Mouse (Mus musculus) right cerebral cortex, postnatal 25 days (tissue): ENCODE measurements around the gene Hoxb6.

Source experiments
- DNase-seq: peaks from one replicate; pipeline ENCODE4 v3.0.0; 2022

Hoxb6 gene

DNA sequence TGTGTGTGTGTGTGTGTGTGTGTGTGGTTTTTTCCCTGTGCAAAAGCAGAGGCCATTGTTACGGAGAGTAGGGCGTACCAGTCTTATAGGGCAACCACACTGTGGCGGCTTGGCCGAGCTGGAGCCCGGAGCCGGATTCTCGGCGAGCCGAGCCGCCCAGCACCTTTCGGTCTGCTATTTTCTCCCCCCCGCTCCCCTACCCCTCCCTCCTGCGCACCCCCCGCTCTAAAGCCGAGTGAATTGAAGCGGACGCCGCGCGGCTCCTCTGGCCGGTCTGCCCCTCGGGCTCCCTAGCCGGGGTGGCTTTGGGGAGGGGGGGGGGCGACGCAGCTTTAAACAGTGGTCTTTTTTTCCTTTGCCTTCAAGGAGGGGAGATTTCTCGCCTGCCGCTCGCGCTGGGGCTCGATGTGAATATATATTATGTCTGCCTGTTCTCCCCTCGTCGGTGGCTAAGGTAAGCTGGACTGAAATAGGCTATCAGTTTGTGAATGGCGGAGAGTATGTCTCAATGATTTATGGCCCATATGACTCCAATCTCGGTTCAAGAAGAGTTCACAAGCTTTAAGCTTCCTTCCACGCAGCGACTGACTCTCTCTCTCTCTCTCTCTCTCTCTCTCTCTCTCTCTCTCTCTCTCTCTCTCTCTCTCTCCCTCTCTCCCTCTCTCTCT is 48.6 kb downstream of the Hoxb6 start:
- no peak for DNase-seq

DNA sequence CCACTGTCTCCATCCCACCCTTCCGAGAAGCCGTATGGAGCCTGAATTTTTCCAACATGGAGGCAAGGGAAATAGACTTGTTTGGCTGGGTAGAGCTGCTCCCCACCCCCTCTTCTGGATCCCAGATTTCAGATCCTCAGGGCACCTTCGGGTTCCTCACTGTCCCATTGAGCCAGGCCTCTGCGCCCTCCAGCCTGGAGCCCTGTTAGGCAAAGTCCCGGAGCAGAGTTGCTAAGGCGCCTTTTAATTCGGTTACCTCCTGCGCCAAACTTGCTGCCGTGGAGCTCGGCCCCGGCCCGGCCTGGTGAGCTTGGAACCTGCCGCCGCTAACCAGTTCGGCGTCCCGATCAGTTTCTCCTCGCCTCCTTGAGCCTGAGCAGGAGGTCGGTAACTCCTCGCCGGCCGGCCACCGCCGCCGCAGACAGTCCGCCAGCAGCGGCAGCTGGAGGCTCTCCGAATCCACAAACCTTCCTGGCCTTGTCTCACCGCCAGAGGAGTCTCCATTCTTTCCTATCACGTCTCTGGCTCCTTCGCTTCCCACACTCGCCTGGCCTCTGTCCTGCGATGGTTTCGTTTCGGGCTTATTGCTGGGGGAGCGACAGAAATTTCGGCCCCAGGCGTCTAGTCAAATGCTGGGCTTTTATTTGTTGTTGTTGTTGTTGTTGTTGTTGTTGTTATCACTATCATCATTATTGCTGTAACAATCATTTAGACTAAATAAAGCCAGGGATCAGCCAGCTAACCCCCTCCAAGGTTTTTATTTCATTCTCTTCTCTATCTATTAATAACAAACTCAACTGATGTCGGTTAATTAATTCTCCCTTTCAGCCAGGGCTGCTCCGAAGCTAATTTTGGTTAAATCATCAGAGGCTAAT is 49.7 kb downstream of the Hoxb6 start:
- DNase-seq: no peak

DNA sequence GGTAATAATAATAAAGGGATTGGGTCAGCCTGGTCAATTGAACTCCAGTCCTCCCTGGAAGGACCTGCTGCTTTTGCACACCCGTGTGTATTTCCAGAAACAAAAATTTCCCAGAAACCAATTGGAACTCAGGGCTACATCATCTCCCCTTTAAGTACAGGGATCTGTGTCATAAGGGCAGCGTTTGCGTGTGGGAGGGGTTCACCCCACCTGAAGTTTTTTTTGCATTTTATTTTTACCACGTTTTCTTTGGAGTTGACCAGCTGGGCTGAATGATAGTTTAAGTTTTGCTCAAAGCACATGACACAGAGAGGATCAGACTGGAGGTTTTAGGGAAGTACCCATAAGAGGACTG is 50.3 kb downstream of the Hoxb6 start:
- no peak for DNase-seq

DNA sequence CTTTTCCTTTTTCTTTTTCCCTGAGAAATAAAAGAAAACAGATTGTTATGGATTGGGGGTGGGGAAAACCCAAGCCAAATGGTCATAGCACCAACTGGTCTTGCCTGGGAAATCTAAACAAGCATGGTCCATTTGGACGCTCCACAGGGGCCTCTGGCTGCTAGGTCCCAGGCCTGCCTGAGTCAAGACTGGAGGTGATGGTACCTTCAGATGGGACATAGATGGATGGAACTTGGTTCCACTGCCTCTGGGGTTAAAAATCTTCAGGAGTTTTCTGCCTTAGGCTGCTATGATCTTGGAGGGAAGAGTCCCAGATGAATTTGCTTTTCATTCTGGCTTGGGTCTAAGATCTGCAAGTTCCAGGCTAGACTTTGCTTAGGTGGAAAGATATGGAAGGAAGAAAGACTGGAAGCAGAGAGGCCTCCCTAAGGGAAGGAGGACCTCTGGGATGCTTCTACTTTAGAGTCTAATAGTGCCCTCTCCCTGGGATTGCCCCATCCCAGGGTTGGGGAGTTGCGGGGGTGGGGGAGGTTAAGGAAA is 51.0 kb downstream of the Hoxb6 start:
- DNase-seq: no peak

GRCm38 (mm10) chr11:96344061-96344877 is 52.0 kb downstream of the Hoxb6 start:
- DNase-seq: no peak

- no peak for DNase-seq
These were observed 52.5 kb downstream of the Hoxb6 start for GRCm38 (mm10) chr11:96344878-96345159.

DNA sequence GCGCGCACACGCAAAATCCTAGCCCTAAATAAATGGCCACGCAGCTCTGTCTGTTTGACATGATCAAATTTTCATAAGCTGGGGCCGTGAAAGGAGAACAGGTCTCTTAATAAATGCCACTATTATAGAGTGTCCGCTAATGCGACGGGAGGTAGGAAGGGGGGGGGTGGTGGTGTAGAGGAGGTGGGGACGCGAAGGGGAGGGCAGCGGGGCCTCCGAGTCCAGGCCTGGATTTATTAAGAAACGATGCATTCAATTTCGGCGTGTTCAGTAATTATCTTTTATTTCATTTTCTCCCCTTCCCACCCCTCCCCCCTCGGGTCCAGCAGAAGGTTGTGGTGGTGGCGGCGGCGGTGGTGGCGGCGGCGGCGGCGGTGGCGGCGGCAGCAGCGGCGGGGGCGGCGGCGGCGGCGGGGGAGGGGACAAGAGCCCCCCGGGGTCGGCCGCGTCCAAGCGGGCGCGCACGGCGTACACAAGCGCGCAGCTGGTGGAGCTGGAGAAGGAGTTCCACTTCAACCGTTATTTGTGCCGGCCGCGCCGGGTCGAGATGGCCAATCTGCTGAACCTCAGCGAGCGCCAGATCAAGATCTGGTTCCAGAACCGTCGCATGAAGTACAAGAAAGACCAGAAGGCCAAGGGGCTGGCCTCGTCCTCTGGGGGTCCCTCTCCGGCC is 53.1 kb downstream of the Hoxb6 start:
- no peak for DNase-seq

DNA sequence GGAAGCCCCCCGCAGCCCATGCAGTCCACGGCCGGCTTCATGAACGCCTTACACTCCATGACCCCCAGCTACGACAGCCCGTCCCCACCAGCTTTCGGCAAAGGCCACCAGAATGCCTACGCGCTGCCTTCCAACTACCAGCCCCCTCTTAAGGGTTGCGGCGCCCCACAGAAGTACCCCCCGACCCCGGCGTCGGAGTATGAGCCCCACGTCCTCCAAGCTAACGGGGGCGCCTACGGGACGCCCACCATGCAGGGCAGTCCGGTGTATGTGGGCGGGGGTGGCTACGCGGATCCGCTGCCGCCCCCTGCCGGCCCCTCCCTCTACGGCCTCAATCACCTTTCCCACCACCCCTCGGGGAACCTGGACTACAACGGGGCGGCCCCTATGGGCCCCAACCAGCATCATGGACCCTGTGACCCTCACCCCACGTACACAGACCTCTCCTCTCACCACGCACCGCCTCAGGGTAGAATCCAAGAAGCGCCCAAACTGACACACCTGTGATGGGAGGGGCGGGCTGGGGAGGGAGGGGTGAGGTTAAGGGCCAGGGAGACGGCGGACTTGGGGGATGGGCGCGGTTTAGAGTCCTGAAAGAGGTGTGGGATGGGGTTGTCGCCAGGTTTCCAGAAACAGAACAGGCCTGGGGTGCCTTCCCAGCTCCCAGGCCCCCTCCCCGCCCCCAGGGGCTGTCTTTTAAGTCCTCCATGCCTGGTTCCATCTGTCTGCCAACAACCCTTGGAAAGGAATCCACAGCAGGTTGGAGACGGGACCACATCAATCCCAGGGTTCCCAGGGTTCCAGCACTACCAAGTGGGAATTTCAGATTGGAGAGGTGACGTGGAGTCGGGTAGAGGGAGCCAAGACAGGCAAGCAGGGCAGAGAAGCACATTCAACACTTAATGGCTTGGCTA is 53.9 kb downstream of the Hoxb6 start:
- DNase-seq: no peak

GRCm38 (mm10) chr11:96346916-96347520 is 54.7 kb downstream of the Hoxb6 start:
- DNase-seq: no peak

- DNase-seq: no peak
These were observed 55.4 kb downstream of the Hoxb6 start for GRCm38 (mm10) chr11:96347717-96348116.

DNA sequence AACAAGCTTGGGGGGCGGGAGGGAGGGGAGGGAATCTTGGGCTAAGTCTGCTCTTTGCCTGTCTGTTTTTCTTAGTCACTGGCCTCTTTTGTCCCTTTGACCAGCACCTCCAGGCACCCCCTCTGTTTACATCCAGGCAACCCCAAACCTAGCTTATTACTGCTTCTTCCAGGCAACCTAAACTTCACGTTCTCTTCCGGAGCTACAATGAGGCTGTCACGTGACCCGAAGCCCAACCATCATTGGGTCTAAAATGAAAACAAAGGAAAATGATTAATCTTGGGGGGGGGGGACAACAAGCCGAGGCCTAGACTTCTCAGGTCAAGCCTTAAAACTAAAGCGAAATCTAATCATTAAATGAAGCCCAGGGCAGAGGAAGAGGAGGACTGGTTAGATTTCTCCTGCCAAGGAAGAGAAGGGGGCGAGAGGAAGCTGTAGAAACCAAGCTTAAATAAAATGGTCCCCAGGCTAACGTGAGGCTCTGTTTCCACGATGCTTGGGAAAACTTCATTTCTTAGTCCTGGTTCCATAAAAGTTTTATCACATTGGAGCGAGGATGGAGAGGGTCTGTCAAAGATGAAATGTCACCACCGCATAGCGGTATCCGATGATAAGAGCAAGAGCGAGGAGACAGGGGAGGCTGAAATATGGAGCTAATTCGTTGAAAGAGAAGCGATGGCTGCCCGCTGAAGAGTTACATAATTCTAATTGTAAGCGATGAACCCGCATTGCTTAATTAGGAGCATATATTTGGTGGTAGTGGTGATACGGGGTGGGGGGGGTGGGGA is 56.1 kb downstream of the Hoxb6 start:
- no peak for DNase-seq

DNA sequence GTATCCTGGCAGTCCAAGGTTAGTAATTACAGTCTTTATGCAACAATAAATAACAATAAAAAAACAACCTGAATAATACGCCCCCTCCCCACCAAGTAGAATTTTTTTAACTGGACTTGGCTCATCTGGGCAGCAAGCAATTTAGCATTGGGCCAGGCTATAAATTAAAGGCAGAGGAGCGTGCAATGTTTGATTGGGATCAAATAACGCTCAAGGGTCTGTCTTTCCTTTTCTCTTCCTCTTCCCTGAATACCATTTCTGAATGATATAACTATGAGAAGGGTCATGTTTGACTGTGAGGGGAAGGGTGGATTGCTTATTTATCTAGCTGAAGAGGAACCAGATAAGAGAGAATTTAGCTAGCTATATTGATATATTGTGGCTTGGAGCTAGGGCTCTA is 56.7 kb downstream of the Hoxb6 start:
- no peak for DNase-seq

- no peak for DNase-seq
These were observed 57.4 kb downstream of the Hoxb6 start for GRCm38 (mm10) chr11:96349491-96350340.

DNA sequence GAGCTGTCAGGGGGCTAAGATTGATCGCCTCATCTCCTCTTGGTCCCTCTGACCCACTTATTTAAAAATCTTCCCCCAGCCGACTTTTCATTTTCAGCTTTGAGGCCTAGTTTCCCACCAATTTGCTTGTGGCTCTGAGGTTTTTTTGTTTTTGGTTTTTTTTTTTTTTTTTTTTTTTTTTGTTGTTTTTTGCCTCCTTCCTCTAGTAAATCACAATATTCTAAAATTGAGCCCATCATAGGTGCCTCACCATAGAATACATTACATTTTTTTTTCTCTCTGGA is 58.0 kb downstream of the Hoxb6 start, which contains the start of gene Hoxb2:
Gene Hoxb2 (plus strand): TSS at position 185 of the 284 bp plus-strand sequence.
- DNase-seq: no peak

GRCm38 (mm10) chr11:96350791-96351190 is 58.5 kb downstream of the Hoxb6 start:
- DNase-seq: no peak
